Mouse (Mus musculus): ENCODE results near the gene Icam4. TPM values are rescaled to one million over a fixed set of nuclear protein-coding genes. Genes with fewer than 3 reads are reported as not detected.

Icam4 gene
- total RNA-seq, 1 experiment = 1.5 TPM

DNA sequence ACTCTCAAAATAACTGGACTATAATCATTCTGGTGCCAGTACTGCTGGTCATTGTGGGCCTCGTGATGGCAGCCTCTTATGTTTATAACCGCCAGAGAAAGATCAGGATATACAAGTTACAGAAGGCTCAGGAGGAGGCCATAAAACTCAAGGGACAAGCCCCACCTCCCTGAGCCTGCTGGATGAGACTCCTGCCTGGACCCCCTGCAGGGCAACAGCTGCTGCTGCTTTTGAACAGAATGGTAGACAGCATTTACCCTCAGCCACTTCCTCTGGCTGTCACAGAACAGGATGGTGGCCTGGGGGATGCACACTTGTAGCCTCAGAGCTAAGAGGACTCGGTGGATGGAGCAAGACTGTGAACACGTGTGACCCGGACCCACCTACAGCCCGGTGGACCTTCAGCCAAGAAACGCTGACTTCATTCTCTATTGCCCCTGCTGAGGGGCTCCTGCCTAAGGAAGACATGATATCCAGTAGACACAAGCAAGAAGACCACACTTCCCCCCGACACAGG lies 1.3 kb upstream of the Icam4 start:
- no peak for DNase-seq (ENCODE audit: low read depth, low spot score)
- Histone ChIP-seq H3K9ac (ENCODE audit: insufficient read depth, low read depth, low read length, poor library complexity, severe bottlenecking) (no peak overlapping the region), H3K9me3 (ENCODE audit: control insufficient read depth, insufficient read depth, low read depth, low read length) (no peaks in the 10 kb centered on the region), H3K4me1 (ENCODE audit: control insufficient read depth in 2 of 2, insufficient read depth in 2 of 2, low read length in 2 of 2, poor library complexity in 1 of 2) (peaks cover 9 to 39% of the 10 kb centered on the region in 2 experiments; a peak in 3 of 4 replicates), H3K4me3 (ENCODE audit: insufficient read depth in 1 of 2, low read depth in 1 of 2, low read length in 2 of 2, poor library complexity in 1 of 2, severe bottlenecking in 1 of 2) (no peak overlapping the region), H3K27ac (ENCODE audit: insufficient read depth, low read depth, low read length, poor library complexity, severe bottlenecking) (peak overlapping the region; percentile 31; the same call in 1 of the 2 replicates), H3K36me3 (ENCODE audit: control insufficient read depth, insufficient read depth, low read length, poor library complexity, severe bottlenecking) (peaks cover 28% of the 10 kb centered on the region)
- in situ Hi-C loops (cut with MboI; ENCODE audit: low sequenced_read_pairs in 2 of 2, unreplicated experiment in 2 of 2) = no loop called here
- TF ChIP-seq ZC3H11A (IDR thresholded peaks at IDR 0.05; ENCODE audit: borderline replicate concordance, low read depth, low read length) = no peak
- TF ChIP-seq HCFC1 (IDR thresholded peaks at IDR 0.05; ENCODE audit: borderline replicate concordance, insufficient read depth, low read length) = no peak
- TF ChIP-seq ZNF384 (IDR thresholded peaks at IDR 0.05; ENCODE audit: low read depth, low read length) = no peak
- no peak for TF ChIP-seq MAFK (IDR thresholded peaks at IDR 0.05; ENCODE audit: insufficient read depth, low read depth, low read length)
- TF ChIP-seq CHD2 (IDR thresholded peaks at IDR 0.05; ENCODE audit: low read depth, low read length) = no peak

GRCm38 (mm10) chr9:21028560-21029110 lies 538 bp upstream of the Icam4 start:
- peaks cover 9 to 41% of the 10 kb centered on the region in 2 experiments; a peak in 3 of 4 replicates for H3K4me1 ChIP-seq (ENCODE audit: control insufficient read depth in 2 of 2, insufficient read depth in 2 of 2, low read length in 2 of 2, poor library complexity in 1 of 2)
- H3K27ac ChIP-seq (ENCODE audit: insufficient read depth, low read depth, low read length, poor library complexity, severe bottlenecking) = peak overlapping the region; percentile 23; the same call in 1 of the 2 replicates
- in situ Hi-C loops (cut with MboI; ENCODE audit: low sequenced_read_pairs in 2 of 2, unreplicated experiment in 2 of 2) = no loop called here
- no peaks in the 10 kb centered on the region for H3K9me3 ChIP-seq (ENCODE audit: control insufficient read depth, insufficient read depth, low read depth, low read length)
- DNase-seq (ENCODE audit: low read depth, low spot score) = no peak
- H3K4me3 ChIP-seq (ENCODE audit: insufficient read depth in 1 of 2, low read depth in 1 of 2, low read length in 2 of 2, poor library complexity in 1 of 2, severe bottlenecking in 1 of 2) = no peak overlapping the region
- peak overlapping the region; percentile 3; the same call in 1 of the 2 replicates for H3K9ac ChIP-seq (ENCODE audit: insufficient read depth, low read depth, low read length, poor library complexity, severe bottlenecking)
- H3K36me3 ChIP-seq (ENCODE audit: control insufficient read depth, insufficient read depth, low read length, poor library complexity, severe bottlenecking) = peaks cover 28% of the 10 kb centered on the region
- TF ChIP-seq MAFK (IDR thresholded peaks at IDR 0.05; ENCODE audit: insufficient read depth, low read depth, low read length) (no peak), ZNF384 (IDR thresholded peaks at IDR 0.05; ENCODE audit: low read depth, low read length) (no peak), HCFC1 (IDR thresholded peaks at IDR 0.05; ENCODE audit: borderline replicate concordance, insufficient read depth, low read length) (no peak), CHD2 (IDR thresholded peaks at IDR 0.05; ENCODE audit: low read depth, low read length) (no peak), ZC3H11A (IDR thresholded peaks at IDR 0.05; ENCODE audit: borderline replicate concordance, low read depth, low read length) (no peak)

- Histone ChIP-seq H3K36me3 (ENCODE audit: control insufficient read depth, insufficient read depth, low read length, poor library complexity, severe bottlenecking) (peaks cover 28% of the 10 kb centered on the region), H3K27ac (ENCODE audit: insufficient read depth, low read depth, low read length, poor library complexity, severe bottlenecking) (peak overlapping the region; percentile 1; the same call in 1 of the 2 replicates), H3K4me3 (ENCODE audit: insufficient read depth in 1 of 2, low read depth in 1 of 2, low read length in 2 of 2, poor library complexity in 1 of 2, severe bottlenecking in 1 of 2) (peak overlapping the region; percentile 28 to 39), H3K4me1 (ENCODE audit: control insufficient read depth in 2 of 2, insufficient read depth in 2 of 2, low read length in 2 of 2, poor library complexity in 1 of 2) (peaks cover 8 to 48% of the 10 kb centered on the region in 2 experiments), H3K9me3 (ENCODE audit: control insufficient read depth, insufficient read depth, low read depth, low read length) (no peaks in the 10 kb centered on the region), H3K9ac (ENCODE audit: insufficient read depth, low read depth, low read length, poor library complexity, severe bottlenecking) (peak overlapping the region; percentile 41)
- no peak for TF ChIP-seq CHD2 (IDR thresholded peaks at IDR 0.05; ENCODE audit: low read depth, low read length)
- no peak for TF ChIP-seq MAFK (IDR thresholded peaks at IDR 0.05; ENCODE audit: insufficient read depth, low read depth, low read length)
- TF ChIP-seq ZC3H11A (IDR thresholded peaks at IDR 0.05; ENCODE audit: borderline replicate concordance, low read depth, low read length) = no peak
- no peak for TF ChIP-seq ZNF384 (IDR thresholded peaks at IDR 0.05; ENCODE audit: low read depth, low read length)
- no peak for TF ChIP-seq HCFC1 (IDR thresholded peaks at IDR 0.05; ENCODE audit: borderline replicate concordance, insufficient read depth, low read length)
- DNase-seq (ENCODE audit: low read depth, low spot score) = no peak
- in situ Hi-C loops (cut with MboI; ENCODE audit: low sequenced_read_pairs in 2 of 2, unreplicated experiment in 2 of 2) = no loop called here
Observed at GRCm38 (mm10) chr9:21030055-21030600, 955 bp downstream of the Icam4 start.

DNA sequence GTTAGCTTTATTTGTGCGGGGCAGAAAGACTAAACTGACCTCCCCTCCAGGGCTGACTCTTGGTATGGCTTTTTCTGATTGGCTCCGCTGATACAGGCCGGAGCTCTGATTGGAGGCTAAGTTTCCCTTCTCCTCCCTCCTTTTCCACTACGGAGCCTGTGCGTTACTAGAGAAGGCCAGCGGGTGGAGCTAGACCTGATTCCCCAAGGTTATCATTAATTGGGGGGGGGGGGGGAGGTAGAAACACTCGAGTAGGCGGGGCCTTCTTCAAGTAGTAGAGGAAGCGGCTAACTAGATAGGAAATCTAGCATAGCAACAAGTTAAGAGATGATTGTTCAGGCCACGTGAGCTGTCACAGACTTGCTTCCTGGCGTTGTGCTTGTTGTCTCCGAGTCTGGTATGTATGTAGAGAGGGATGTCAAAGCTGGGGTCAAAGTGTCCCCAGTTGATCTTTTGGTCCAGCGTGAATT lies 1.6 kb downstream of the Icam4 start:
- Histone ChIP-seq H3K4me3 (ENCODE audit: insufficient read depth in 1 of 2, low read depth in 1 of 2, low read length in 2 of 2, poor library complexity in 1 of 2, severe bottlenecking in 1 of 2) (peak overlapping the region; percentile 67 to 85), H3K9me3 (ENCODE audit: control insufficient read depth, insufficient read depth, low read depth, low read length) (no peaks in the 10 kb centered on the region), H3K36me3 (ENCODE audit: control insufficient read depth, insufficient read depth, low read length, poor library complexity, severe bottlenecking) (peaks cover 22% of the 10 kb centered on the region), H3K9ac (ENCODE audit: insufficient read depth, low read depth, low read length, poor library complexity, severe bottlenecking) (peak overlapping the region; percentile 25; the same call in 1 of the 2 replicates), H3K27ac (ENCODE audit: insufficient read depth, low read depth, low read length, poor library complexity, severe bottlenecking) (no peak overlapping the region), H3K4me1 (ENCODE audit: control insufficient read depth in 2 of 2, insufficient read depth in 2 of 2, low read length in 2 of 2, poor library complexity in 1 of 2) (peaks cover 8 to 49% of the 10 kb centered on the region in 2 experiments)
- peak; percentile 94 for DNase-seq (ENCODE audit: low read depth, low spot score)
- in situ Hi-C loops (cut with MboI; ENCODE audit: low sequenced_read_pairs in 2 of 2, unreplicated experiment in 2 of 2) = no loop called here
- TF ChIP-seq HCFC1 (IDR thresholded peaks at IDR 0.05; ENCODE audit: borderline replicate concordance, insufficient read depth, low read length) = no peak
- TF ChIP-seq CHD2 (IDR thresholded peaks at IDR 0.05; ENCODE audit: low read depth, low read length) = peak; percentile 44; the same call in 1 of the 2 replicates
- TF ChIP-seq ZC3H11A (IDR thresholded peaks at IDR 0.05; ENCODE audit: borderline replicate concordance, low read depth, low read length) = no peak

Measured in ES-E14 (cell line).